Comparison of ENCODE assay signal across 28 mouse cellular contexts in the genomic region with DNA sequence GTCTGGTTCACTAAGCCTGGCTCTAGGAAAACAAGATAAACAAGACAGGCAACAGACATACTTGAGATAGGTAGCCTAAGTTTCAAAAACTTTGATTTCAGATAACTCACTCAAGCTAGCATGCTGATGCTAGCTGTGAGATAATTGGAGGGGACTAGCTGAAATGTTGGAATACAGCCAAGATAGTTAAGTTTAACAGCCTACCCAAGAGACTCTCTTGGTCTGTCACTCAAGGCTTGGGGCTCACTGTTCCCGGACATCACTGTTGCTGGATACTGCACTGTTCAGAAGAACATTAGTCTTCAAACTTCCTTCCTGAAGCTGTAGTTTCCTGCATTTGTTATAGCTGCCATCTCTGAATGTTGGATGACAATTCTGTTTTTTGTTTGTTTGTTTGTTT.
DNase-seq lines count a peak whose midpoint lies in the region; ATAC-seq and TF ChIP-seq lines count a peak whose summit lies in the region.
"Had no signal": no experiment of that assay in that cellular context is flagged by ENCODE, and none has a peak within 500 bp of the region (broad histone marks: within the 10 kb centered on the region; RNA-seq: fewer than 3 reads in every experiment).

No protein-coding gene starts in this region.

- no peak overlapping the region for H3K27ac ChIP-seq in forebrain, embryonic 14.5 days (ENCODE audit: low read depth, low read length)
- no peak overlapping the region for H3K27ac ChIP-seq in forebrain, embryonic 16.5 days (ENCODE audit: low read length)
- H3K27ac ChIP-seq in heart, embryonic 15.5 days, result no peak overlapping the region
- H3K27ac ChIP-seq in lung, embryonic 14.5 days (ENCODE audit: low read depth), result no peak overlapping the region
- H3K27ac ChIP-seq: embryonic facial prominence, embryonic 13.5 days; forebrain, embryonic 10.5 days; forebrain, embryonic 13.5 days; hindbrain, embryonic 14.5 days; hindbrain, postnatal 0 days had no signal

- DNase-seq in forebrain, embryonic 14.5 days (ENCODE audit: low spot score), result peak; percentile 10
- DNase-seq in heart, adult 11 months, result no peak
- peak; percentile 3 for DNase-seq in lung, embryonic 14.5 days
- no peak for DNase-seq in lung, adult 18-20 months
- peak; percentile 9 for DNase-seq in brain, embryonic 14.5 days (ENCODE audit: low read depth)
- DNase-seq: adrenal gland, postnatal 10 days; adrenal gland, postnatal 36 days; B cell, adult 2 months; cerebellum, adult 11 months; cerebellum, adult 2 months; cerebellum, adult 9-11 months; cerebellum, postnatal 25 days; gastrocnemius, postnatal 25 days; heart, postnatal 10 days; heart, postnatal 4 days; kidney, adult 18-20 months had no signal

- H3K36me3 ChIP-seq in forebrain, embryonic 14.5 days (ENCODE audit: control insufficient read depth, insufficient read depth, low read length), result no peaks in the 10 kb centered on the region
- no peaks in the 10 kb centered on the region for H3K36me3 ChIP-seq in forebrain, embryonic 16.5 days (ENCODE audit: control insufficient read depth, insufficient read depth)
- H3K36me3 ChIP-seq in heart, embryonic 15.5 days, result no peaks in the 10 kb centered on the region
- no peaks in the 10 kb centered on the region for H3K36me3 ChIP-seq in lung, embryonic 14.5 days (ENCODE audit: insufficient read depth)
- H3K36me3 ChIP-seq: embryonic facial prominence, embryonic 13.5 days; forebrain, embryonic 10.5 days; G1E had no signal

- ATAC-seq in forebrain, embryonic 14.5 days, result no peak
- ATAC-seq in forebrain, embryonic 16.5 days, result no peak
- peak; percentile 80 for ATAC-seq in heart, embryonic 15.5 days (replicated peaks; ENCODE audit: insufficient number of reproducible peaks, insufficient read depth, low FRiP score, low read depth)
- no peak for ATAC-seq in lung, embryonic 14.5 days (ENCODE audit: insufficient read depth)
- ATAC-seq: forebrain, embryonic 13.5 days; hindbrain, postnatal 0 days; inflammation-experienced regulatory T-cells, adult 6 months; intestine, embryonic 16.5 days; Patski had no signal

- H3K27me3 ChIP-seq in forebrain, embryonic 14.5 days (replicated peaks; ENCODE audit: control insufficient read depth, insufficient read depth, low read length), result no peaks in the 10 kb centered on the region
- H3K27me3 ChIP-seq in forebrain, embryonic 16.5 days (replicated peaks; ENCODE audit: control insufficient read depth, insufficient read depth, low read length), result no peaks in the 10 kb centered on the region
- no peaks in the 10 kb centered on the region for H3K27me3 ChIP-seq in heart, embryonic 15.5 days
- no peaks in the 10 kb centered on the region for H3K27me3 ChIP-seq in lung, embryonic 14.5 days (ENCODE audit: insufficient read depth, low read length)
- H3K27me3 ChIP-seq: CH12.LX; embryonic facial prominence, embryonic 13.5 days; forebrain, embryonic 13.5 days had no signal

- H3K9me3 ChIP-seq in forebrain, embryonic 14.5 days (replicated peaks; ENCODE audit: control insufficient read depth, low read length), result no peaks in the 10 kb centered on the region
- no peaks in the 10 kb centered on the region for H3K9me3 ChIP-seq in forebrain, embryonic 16.5 days (ENCODE audit: control insufficient read depth, low read length)
- H3K9me3 ChIP-seq in heart, embryonic 15.5 days (replicated peaks), result no peaks in the 10 kb centered on the region
- H3K9me3 ChIP-seq in lung, embryonic 14.5 days (ENCODE audit: low read depth, low read length), result no peaks in the 10 kb centered on the region
- H3K9me3 ChIP-seq: embryonic facial prominence, embryonic 13.5 days; forebrain, embryonic 10.5 days; forebrain, embryonic 13.5 days; G1E had no signal

- no peak for TF ChIP-seq CTCF in lung, embryonic 14.5 days (IDR thresholded peaks at IDR 0.05; ENCODE audit: low read depth)
- TF ChIP-seq CTCF in brain, embryonic 14.5 days (IDR thresholded peaks at IDR 0.05; ENCODE audit: borderline replicate concordance, extremely low read depth, insufficient read depth, insufficient read length), result no peak

- H3K4me1 ChIP-seq in forebrain, embryonic 14.5 days (ENCODE audit: control insufficient read depth, insufficient read depth, low read length), result no peaks in the 10 kb centered on the region
- no peaks in the 10 kb centered on the region for H3K4me1 ChIP-seq in forebrain, embryonic 16.5 days (replicated peaks; ENCODE audit: control insufficient read depth, insufficient read depth, low read length)
- H3K4me1 ChIP-seq in heart, embryonic 15.5 days (replicated peaks), result peaks cover 3% of the 10 kb centered on the region; the same call in 1 of the 2 replicates
- no peaks in the 10 kb centered on the region for H3K4me1 ChIP-seq in lung, embryonic 14.5 days (ENCODE audit: insufficient read depth)
- H3K4me1 ChIP-seq: embryonic facial prominence, embryonic 13.5 days; forebrain, embryonic 10.5 days; forebrain, embryonic 13.5 days had no signal

- H3K9ac ChIP-seq in forebrain, embryonic 14.5 days (ENCODE audit: low read length), result no peak overlapping the region
- H3K9ac ChIP-seq in forebrain, embryonic 16.5 days (replicated peaks; ENCODE audit: low read depth, low read length), result no peak overlapping the region
- no peak overlapping the region for H3K9ac ChIP-seq in heart, embryonic 15.5 days
- no peak overlapping the region for H3K9ac ChIP-seq in lung, embryonic 14.5 days
- H3K9ac ChIP-seq: embryonic facial prominence, embryonic 13.5 days; forebrain, embryonic 13.5 days; hindbrain, embryonic 14.5 days had no signal

- 61% methylated on average over 1 of the region's 1 CpGs for WGBS in forebrain, embryonic 14.5 days
- 43% methylated on average over 1 of the region's 1 CpGs for WGBS in forebrain, embryonic 16.5 days
- WGBS in heart, embryonic 15.5 days, result 24% methylated on average over 1 of the region's 1 CpGs
- 53% methylated on average over 1 of the region's 1 CpGs for WGBS in lung, embryonic 14.5 days

- H3K4me3 ChIP-seq in forebrain, embryonic 14.5 days (ENCODE audit: low read depth, low read length), result no peak overlapping the region
- no peak overlapping the region for H3K4me3 ChIP-seq in forebrain, embryonic 16.5 days (replicated peaks; ENCODE audit: low read length)
- no peak overlapping the region for H3K4me3 ChIP-seq in heart, embryonic 15.5 days
- H3K4me3 ChIP-seq in lung, embryonic 14.5 days (ENCODE audit: low read depth, low read length), result no peak overlapping the region
- H3K4me3 ChIP-seq: embryonic facial prominence, embryonic 13.5 days; forebrain, embryonic 10.5 days; forebrain, embryonic 13.5 days had no signal

- no peak overlapping the region for H3K4me2 ChIP-seq in forebrain, embryonic 14.5 days (ENCODE audit: low read length)
- no peak overlapping the region for H3K4me2 ChIP-seq in forebrain, embryonic 16.5 days (ENCODE audit: low read length)
- no peak overlapping the region for H3K4me2 ChIP-seq in heart, embryonic 15.5 days
- H3K4me2 ChIP-seq in lung, embryonic 14.5 days, result no peak overlapping the region
- H3K4me2 ChIP-seq: embryonic facial prominence, embryonic 13.5 days; forebrain, embryonic 13.5 days; hindbrain, embryonic 14.5 days had no signal

- no peak for TF ChIP-seq POLR2A in brain, embryonic 14.5 days (IDR thresholded peaks at IDR 0.05; ENCODE audit: borderline replicate concordance, extremely low read depth, insufficient read depth, insufficient read length, poor library complexity, severe bottlenecking)

Comparison
In these comparisons a context has a peak if more than half of its experiments do, and no peak if none do; other contexts are left out.
1. DNase-seq: peak in forebrain, embryonic 14.5 days (single experiment), lung, embryonic 14.5 days (single experiment) and brain, embryonic 14.5 days (single experiment); none in heart, adult 11 months (single experiment) and lung, adult 18-20 months (0 of 2).